Comparison of ENCODE assay signal across 23 mouse cellular contexts in genomic region chr9:119614798-119615197, GRCm38 (mm10). TPM values are rescaled to one million over a fixed set of nuclear protein-coding genes. Genes with fewer than 3 reads are reported as not detected.
"Had no signal": no experiment of that assay in that cellular context is flagged by ENCODE, and none has a peak within 500 bp of the region (broad histone marks: within the 10 kb centered on the region; RNA-seq: fewer than 3 reads in every experiment).

No protein-coding gene starts in this region.

- H3K4me3 ChIP-seq: limb, embryonic 12.5 days; limb, embryonic 15.5 days; megakaryocyte, embryonic 14.5 days; midbrain, embryonic 10.5 days; neural tube, embryonic 13.5 days had no signal

- H3K9me3 ChIP-seq: limb, embryonic 12.5 days; limb, embryonic 15.5 days; midbrain, embryonic 10.5 days; neural tube, embryonic 13.5 days had no signal

- H3K4me1 ChIP-seq: limb, embryonic 15.5 days; megakaryocyte, embryonic 14.5 days; neural tube, embryonic 13.5 days had no signal

- H3K9ac ChIP-seq: limb, embryonic 12.5 days; limb, embryonic 15.5 days; liver, embryonic 14.5 days; liver, postnatal 0 days; lung, embryonic 14.5 days; neural tube, embryonic 13.5 days had no signal

- H3K27me3 ChIP-seq: limb, embryonic 12.5 days; limb, embryonic 15.5 days; neural tube, embryonic 13.5 days had no signal

- DNase-seq: kidney, adult 18-20 months; kidney, adult 9 months; kidney, postnatal 14 days; kidney, postnatal 4 days; layer of hippocampus, postnatal 36 days; liver, postnatal 0 days; lung, embryonic 14.5 days; lung, postnatal 10 days; lung, postnatal 36 days; midbrain, embryonic 14.5 days; retina, postnatal 1 day; right cerebral cortex, postnatal 4 days; thymus, postnatal 25 days had no signal

- H3K4me2 ChIP-seq: limb, embryonic 12.5 days; limb, embryonic 15.5 days; liver, embryonic 11.5 days; lung, embryonic 14.5 days; neural tube, embryonic 13.5 days had no signal

- H3K36me3 ChIP-seq: limb, embryonic 12.5 days; limb, embryonic 15.5 days; midbrain, embryonic 10.5 days; neural tube, embryonic 13.5 days had no signal

- H3K27ac ChIP-seq: limb, embryonic 12.5 days; limb, embryonic 15.5 days; liver, embryonic 14.5 days; midbrain, embryonic 10.5 days; neural tube, embryonic 13.5 days had no signal

- ATAC-seq: inflammation-experienced regulatory T-cells, adult 6 months; intestine, embryonic 16.5 days; liver, postnatal 0 days had no signal

RNA-seq across cellular contexts. Expression of gene Scn5a, which starts 36.0 kb away (rescaled TPM):
- total RNA-seq: neutrophil, adult 5-6 weeks had no signal
- polyA plus RNA-seq: inflammation-experienced regulatory T-cells, adult 6 months had no signal
